Mouse (Mus musculus) intestine, postnatal 0 days (tissue): ENCODE data around the gene Gm13420. TPM values are rescaled to one million over a fixed set of nuclear protein-coding genes. Genes with fewer than 3 reads are reported as not detected.

Experiments
- ATAC-seq: fragments of 200-750 bp; cut with Nextera tagmentation; 2 replicates; pipeline ENCODE4 v1.8.0; 2017; ENCODE audit warnings: mild to moderate bottlenecking, moderate TSS enrichment, moderate library complexity
- H3K27ac ChIP-seq: fragments of 300-500 bp; sonication (generic); 2 replicates; pipeline ENCODE4 v1.5.1; 2014; ENCODE audit warnings: mild to moderate bottlenecking, low read depth, low read length, moderate library complexity
- H3K27me3 ChIP-seq: fragments of 300-500 bp; sonication (generic); replicated peaks from 2 replicates; pipeline ENCODE4 v1.6.1; 2014; ENCODE audit warnings: low read length, mixed read lengths; ENCODE audit not compliant: control insufficient read depth, insufficient read depth
- H3K36me3 ChIP-seq: fragments of 300-500 bp; sonication (generic); 2 replicates; pipeline ENCODE4 v1.6.1; 2014; ENCODE audit warnings: mild to moderate bottlenecking, moderate library complexity; ENCODE audit not compliant: control insufficient read depth, insufficient read depth
- H3K4me1 ChIP-seq: fragments of 300-500 bp; sonication (generic); replicated peaks from 2 replicates; pipeline ENCODE4 v1.6.1; 2014; ENCODE audit warnings: antibody characterized with exemption, low read length, mixed read lengths; ENCODE audit not compliant: control insufficient read depth, insufficient read depth
- H3K4me2 ChIP-seq: fragments of 300-500 bp; sonication (generic); replicated peaks from 2 replicates; pipeline ENCODE4 v1.6.1; 2014; ENCODE audit warnings: low read depth, mild to moderate bottlenecking, moderate library complexity
- H3K4me3 ChIP-seq: fragments of 300-500 bp; sonication (generic); 2 replicates; pipeline ENCODE4 v1.5.1; 2014; ENCODE audit warnings: low read depth, low read length
- H3K9ac ChIP-seq: fragments of 300-500 bp; sonication (generic); 2 replicates; pipeline ENCODE4 v1.6.1; 2014; ENCODE audit warnings: mild to moderate bottlenecking, low read depth, low read length
- H3K9me3 ChIP-seq: fragments of 300-500 bp; sonication (generic); 2 replicates; pipeline ENCODE4 v1.6.1; 2016; ENCODE audit warnings: mixed run types; ENCODE audit not compliant: control insufficient read depth
- CTCF ChIP-seq: sonication (generic); IDR thresholded peaks from 2 replicates; pipeline ENCODE4 v1.5.1; 2016; ENCODE audit warnings: low read depth, mild to moderate bottlenecking, control low read depth, antibody characterized with exemption, moderate library complexity
- WGBS: fragments of 180-500 bp; shearing (Covaris S2); extraction: QIAGEN DNeasy Blood & Tissue Kit; methylation state at CpG from one replicate; pipeline ENCODE4 v1.1.7; 2014; 5-methylcytosine and 5-hydroxymethylcytosine counted together
- polyA plus RNA-seq: library from polyadenylated mRNA; unstranded; fragments of >200 nt; fragmentation: Nextera tagmentation; extraction: Ambion mirVana; gene quantifications from 2 replicates; pipeline ENCODE4 v1.2.1, GENCODE M21; 2015

The Gm13420 gene
- polyA plus RNA-seq, 1 experiment from 2014 or later = 0.10 TPM

- Histone ChIP-seq H3K9ac (no peak overlapping the region), H3K4me3 (no peak overlapping the region), H3K27ac (no peak overlapping the region), H3K27me3 (no peaks in the 10 kb centered on the region), H3K4me2 (no peak overlapping the region), H3K9me3 (no peaks in the 10 kb centered on the region), H3K36me3 (peaks cover 74% of the 10 kb centered on the region), H3K4me1 (no peaks in the 10 kb centered on the region)
- no peak for ATAC-seq
- no peak for TF ChIP-seq CTCF
Observed at GRCm38 (mm10) chr2:29700898-29701297, 50.6 kb downstream of the Gm13420 start.

- Histone ChIP-seq H3K4me2 (no peak overlapping the region), H3K27ac (no peak overlapping the region)
- WGBS = 86% methylated on average over 6 of the region's 6 CpGs
Observed at GRCm38 (mm10) chr2:29698421-29699290, 52.8 kb downstream of the Gm13420 start.

GRCm38 (mm10) chr2:29696207-29696800 is 55.2 kb downstream of the Gm13420 start:
- ATAC-seq = peak; percentile 36
- Histone ChIP-seq H3K4me3 (no peak overlapping the region), H3K4me2 (no peak overlapping the region), H3K27ac (no peak overlapping the region), H3K4me1 (no peaks in the 10 kb centered on the region), H3K9me3 (no peaks in the 10 kb centered on the region), H3K9ac (no peak overlapping the region), H3K27me3 (no peaks in the 10 kb centered on the region), H3K36me3 (peaks cover 69% of the 10 kb centered on the region)
- TF ChIP-seq CTCF = no peak
- 79% methylated on average over 7 of the region's 7 CpGs for WGBS

More at GRCm38 (mm10) chr2:29698421-29699290, 52.8 kb downstream of the Gm13420 start:
- peaks cover 69% of the 10 kb centered on the region for H3K36me3 ChIP-seq
- H3K9me3 ChIP-seq = no peaks in the 10 kb centered on the region
- no peak overlapping the region for H3K9ac ChIP-seq
- no peak for ATAC-seq
- no peak overlapping the region for H3K4me3 ChIP-seq
- no peaks in the 10 kb centered on the region for H3K27me3 ChIP-seq
- H3K4me1 ChIP-seq = no peaks in the 10 kb centered on the region
- no peak for TF ChIP-seq CTCF

Other genes starting within 250 kb of the Gm13420 start
- gene Rapgef1, start 132.0 kb downstream of the Gm13420 start, polyA plus RNA-seq = 6.1 and 6.3 TPM in 2 replicates
- not detected in 2 replicates for gene Gm13547, start 7.6 kb upstream of the Gm13420 start, polyA plus RNA-seq
- gene Coq4, start 35.8 kb upstream of the Gm13420 start, polyA plus RNA-seq = 27.7 and 28.3 TPM in 2 replicates
- 23.5 and 26.6 TPM in 2 replicates for gene Trub2, start 36.8 kb upstream of the Gm13420 start, polyA plus RNA-seq
- 105 and 118 TPM in 2 replicates for gene Slc27a4, start 50.9 kb upstream of the Gm13420 start, polyA plus RNA-seq
- gene Urm1, start 68.4 kb upstream of the Gm13420 start, polyA plus RNA-seq = 19.5 and 24.9 TPM in 2 replicates
- gene Cercam, start 117.5 kb upstream of the Gm13420 start, polyA plus RNA-seq = 9.5 and 10.6 TPM in 2 replicates
- gene Odf2, start 137.5 kb upstream of the Gm13420 start, polyA plus RNA-seq = 15.7 and 17.0 TPM in 2 replicates
- gene Gle1, start 183.7 kb upstream of the Gm13420 start, polyA plus RNA-seq = 14.3 and 14.5 TPM in 2 replicates
- 58.6 and 60.9 TPM in 2 replicates for gene Sptan1, start 213.9 kb upstream of the Gm13420 start, polyA plus RNA-seq